Mouse (Mus musculus) T-helper 17 cell (primary cell): ENCODE data around the gene Slc8a1.

Experiments used
- in situ Hi-C, 2 experiments: fragments of 300-600 bp; cut with MboI, MseI; formaldehyde crosslinking; loops; 1 replicate in 1 of 2; 2 replicates in 1 of 2; pipeline ENCODE4 v1.15.1; 2025; ENCODE audit warnings: high pct_unique_total_duplicates in 2 of 2

Gene Slc8a1

GRCm38 (mm10) chr17:81669816-81670691, 68.1 kb downstream of the Slc8a1 start:
- in situ Hi-C loops: no loop called here

DNA sequence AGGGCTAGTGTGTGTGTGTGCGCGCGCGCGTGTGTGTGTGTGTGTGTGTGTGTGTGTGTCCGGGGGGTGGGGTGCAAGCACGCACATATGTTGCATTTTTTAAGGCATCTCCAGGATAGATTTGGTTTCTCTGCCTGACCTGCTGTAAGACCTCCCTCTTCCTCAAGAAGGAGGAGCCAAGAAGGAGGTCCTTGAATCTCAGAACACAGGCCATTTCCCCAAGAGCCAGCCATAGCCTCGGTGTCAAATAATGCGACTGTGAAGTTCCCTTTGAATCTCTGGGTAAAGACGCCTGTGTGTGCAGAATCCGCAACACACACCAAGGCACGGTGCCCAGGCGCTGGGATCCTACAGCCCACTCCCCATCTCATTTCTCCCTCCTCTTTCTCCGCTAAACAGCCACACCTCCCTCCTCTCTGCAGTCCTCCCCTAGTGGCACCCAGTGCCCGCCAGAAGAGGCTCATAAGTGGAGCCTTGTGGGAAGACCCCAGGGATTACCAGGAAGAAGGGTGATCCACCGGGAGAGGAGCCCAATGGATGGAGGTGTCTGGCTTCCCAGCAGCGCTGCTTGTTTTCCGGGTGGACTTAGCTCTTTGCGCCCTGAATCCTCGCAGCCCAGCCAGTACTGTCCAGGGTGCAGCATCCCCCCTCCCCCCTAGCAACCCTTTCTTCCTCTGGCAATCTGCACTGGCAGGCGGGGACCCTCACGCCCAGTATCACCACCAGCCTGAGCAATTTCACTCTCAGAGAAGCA, 68.9 kb downstream of the Slc8a1 start:
- in situ Hi-C loops: no loop called here

- in situ Hi-C loops: no loop called here
Measured at GRCm38 (mm10) chr17:81668466-81668865, 69.7 kb downstream of the Slc8a1 start.

DNA sequence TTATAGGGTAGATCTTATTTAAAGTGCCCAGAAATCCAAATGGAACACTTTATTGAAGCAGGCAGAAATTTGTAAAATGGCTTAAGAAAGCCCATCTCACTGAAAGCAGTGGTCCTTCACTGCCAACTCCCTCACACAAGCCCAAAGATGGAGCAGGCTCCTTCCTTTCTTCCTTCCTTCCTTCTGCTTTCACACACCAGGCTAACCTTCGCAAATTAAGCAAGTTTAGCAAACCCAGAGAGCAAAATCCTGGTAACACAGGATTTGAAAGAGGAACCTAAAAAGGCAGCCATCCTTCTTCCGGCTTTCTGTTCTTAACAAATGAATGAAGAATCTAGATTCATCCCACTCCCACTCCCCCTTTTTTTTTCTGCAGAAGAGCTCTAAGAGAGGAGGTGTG, 70.2 kb downstream of the Slc8a1 start:
- in situ Hi-C loops: no loop called here

DNA sequence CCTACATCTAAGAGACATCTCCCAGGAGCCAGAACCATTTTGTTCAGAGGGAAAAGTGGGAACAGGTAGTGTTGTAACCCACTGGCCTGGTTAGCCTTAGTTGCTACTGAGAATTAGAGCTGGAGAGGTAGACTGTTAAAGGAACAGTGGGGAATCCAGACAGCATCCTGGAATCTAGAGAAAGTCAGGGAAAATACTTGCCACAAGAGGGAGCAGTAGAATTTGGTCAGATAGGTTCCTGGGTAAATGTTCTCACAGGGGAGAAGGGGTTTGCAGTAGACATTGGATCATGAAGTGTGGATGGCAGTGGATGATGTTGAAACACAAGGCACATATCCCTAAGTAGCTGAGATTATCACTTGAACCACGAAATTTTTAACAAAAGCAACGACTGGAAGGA, 71.6 kb downstream of the Slc8a1 start:
- in situ Hi-C loops: no loop called here

DNA sequence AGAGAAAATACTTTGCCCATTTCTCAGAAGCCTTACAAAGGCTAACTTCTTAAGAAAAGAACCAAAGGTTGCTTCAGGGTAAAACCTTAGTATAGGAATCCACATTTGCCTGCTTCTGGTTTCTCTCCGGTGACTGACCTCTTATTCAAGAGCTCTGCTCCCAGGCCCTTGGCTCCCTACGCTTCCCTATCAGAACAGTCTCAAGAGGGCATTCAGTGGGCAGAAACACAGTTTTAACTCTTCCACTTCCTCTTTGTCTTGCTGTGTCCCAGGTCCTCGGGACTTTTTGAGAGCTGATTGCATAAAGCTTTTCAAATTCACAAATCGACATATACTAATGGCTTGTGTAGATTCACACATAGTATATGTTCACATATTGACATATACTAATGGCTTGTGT, 73.3 kb downstream of the Slc8a1 start:
- in situ Hi-C loops: loop anchor here in 1 of 2 experiments (5.0 kb wide), 1 partner anchor 47 kb away; no protein-coding TSS in a partner anchor

DNA sequence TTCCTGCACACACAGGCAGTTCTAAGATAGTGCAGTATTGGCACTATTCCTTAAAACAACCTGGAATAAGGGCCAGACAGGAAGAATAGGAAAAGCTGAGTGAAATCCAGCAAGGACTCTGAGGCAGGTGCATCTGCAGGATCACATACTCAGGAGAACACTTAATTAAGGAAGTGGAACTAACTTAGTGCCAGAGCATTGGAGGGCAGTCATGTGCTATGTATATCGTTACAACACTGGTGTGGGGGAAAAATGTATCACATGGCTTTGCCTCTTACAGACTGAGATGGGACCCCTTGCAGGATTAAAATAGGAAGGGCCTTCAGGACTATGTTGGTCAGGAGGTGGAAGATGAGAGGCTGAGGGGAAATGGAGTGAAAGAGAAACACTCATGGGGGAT, 80.3 kb downstream of the Slc8a1 start:
- in situ Hi-C loops: no loop called here

DNA sequence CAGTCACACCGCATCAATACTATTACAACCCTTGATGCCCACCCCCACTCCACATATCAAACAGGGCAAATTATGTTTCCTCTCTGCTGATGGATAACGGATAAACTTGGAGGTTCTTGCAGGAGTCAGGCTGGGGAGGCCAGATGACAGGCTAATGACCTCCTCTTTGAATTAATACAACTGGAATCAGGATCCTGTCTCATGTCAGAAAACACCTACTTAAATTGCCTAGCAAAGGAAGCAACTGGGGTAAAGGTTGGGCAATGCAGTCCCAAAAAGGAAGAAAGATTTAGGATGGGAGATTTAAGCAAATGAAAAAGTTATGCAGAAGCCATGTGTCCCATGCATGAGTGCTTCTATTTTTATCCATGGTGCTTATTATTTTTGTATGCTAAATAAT, 83.6 kb downstream of the Slc8a1 start:
- in situ Hi-C loops: loop anchor here in 1 of 2 experiments (5.0 kb wide), 1 partner anchor 1293 kb away; no protein-coding TSS in a partner anchor

- in situ Hi-C loops: loop anchor here in 1 of 2 experiments (5.0 kb wide), 1 partner anchor 1294 kb away; no protein-coding TSS in a partner anchor
Measured at GRCm38 (mm10) chr17:81652958-81653357, 85.2 kb downstream of the Slc8a1 start.

DNA sequence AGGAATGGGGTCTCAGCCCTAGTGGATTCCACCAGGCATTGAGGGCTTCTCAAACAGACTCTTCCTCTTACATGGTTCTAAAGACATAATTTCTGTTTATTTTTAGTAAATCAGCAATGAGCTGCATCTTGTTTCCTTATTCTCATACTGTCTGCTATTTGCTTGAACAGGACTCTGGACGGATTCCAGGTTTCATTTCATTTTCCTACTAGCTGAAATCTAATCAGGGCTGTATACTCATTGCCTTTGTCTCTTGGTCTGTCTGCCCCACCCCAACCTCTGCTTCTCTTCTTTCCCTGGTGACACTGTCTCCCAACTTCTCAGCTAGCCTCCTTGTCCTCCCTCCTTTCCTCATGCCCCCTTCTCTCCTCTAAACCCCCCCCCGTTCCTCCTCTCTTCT, 101.4 kb downstream of the Slc8a1 start:
- in situ Hi-C loops: no loop called here

DNA sequence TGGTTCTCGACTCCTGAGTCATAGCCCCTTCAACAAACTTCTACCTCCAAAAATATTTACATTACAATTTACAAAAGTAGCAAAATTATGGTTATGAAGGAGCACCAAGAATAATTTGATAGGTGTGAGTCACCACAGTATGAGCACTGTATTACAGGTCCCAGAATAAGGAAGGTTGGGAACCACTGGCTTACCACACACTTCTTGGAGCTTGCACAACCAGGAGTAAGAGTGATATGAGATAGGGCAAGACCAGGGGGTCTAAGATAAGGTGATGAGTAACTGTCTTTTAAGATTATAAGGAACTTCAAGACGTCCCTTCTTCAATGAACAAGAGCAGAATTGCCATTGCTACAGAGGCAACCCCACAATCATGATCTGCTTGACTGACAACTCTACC, 107.7 kb downstream of the Slc8a1 start:
- in situ Hi-C loops: no loop called here

- in situ Hi-C loops: no loop called here
Measured at GRCm38 (mm10) chr17:81621188-81621644, 117.0 kb downstream of the Slc8a1 start.

GRCm38 (mm10) chr17:81618461-81618860, 119.7 kb downstream of the Slc8a1 start:
- in situ Hi-C loops: no loop called here

DNA sequence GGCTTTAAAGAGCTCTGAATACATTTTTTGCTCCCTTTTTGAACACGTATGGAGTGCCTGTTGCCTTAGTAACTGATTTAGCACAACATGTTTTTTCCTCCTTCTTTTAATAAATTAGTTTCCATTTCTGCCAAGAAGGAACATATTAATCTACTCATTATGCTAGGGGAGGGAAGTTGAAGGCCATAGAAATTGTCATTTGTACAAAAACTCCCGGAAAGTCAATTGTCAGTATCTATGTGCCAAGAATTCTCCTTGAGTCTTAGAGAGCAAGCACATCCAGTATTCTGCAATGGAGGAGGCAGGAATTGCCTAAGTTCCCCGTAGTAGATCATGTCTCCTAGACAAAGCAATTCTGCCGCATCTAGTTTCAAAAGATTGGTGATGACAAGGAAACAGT, 121.9 kb downstream of the Slc8a1 start:
- in situ Hi-C loops: no loop called here

- in situ Hi-C loops: no loop called here
Measured at GRCm38 (mm10) chr17:81615391-81615790, 122.8 kb downstream of the Slc8a1 start.

DNA sequence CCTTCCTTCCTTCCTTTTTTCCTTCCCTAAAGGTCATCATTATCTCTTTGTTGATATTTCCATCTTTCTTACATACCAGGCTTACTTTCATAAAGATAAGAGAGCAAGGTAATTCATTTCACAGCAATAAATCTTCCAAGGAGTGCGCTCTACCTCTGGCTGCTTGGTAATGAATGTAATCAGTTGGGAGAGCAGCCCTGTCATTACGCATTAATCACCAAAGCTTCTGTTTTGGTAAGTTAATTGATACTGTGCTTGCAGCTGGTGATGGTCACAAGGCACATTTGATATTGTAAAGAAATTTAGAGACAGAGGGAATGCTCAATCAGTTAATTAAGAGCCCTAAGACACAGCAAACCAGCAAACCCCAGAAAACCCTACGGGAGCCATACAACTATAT, 130.7 kb downstream of the Slc8a1 start:
- in situ Hi-C loops: no loop called here

GRCm38 (mm10) chr17:81606084-81606483, 132.1 kb downstream of the Slc8a1 start:
- in situ Hi-C loops: no loop called here

DNA sequence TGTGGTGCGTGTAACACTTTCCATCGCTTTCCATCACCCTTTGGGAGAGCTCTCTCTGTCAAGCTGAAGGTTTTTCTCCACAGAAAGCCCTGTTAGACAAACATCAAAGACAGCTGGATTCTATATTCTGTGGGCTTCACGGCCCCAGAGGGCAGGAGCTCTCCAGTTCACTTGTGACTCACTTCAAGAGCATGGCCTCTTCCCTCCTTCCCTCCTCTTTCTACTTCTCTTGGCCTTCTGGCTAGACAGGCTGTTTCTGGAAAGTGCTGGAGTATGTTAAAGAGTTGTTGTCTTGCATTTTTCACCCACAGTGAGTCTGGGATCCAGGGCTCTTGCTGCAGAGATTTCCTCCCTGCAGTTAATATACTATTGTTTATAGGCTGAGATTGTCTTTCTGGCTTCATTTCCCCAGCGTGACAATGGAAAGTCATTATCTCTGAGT, 132.9 kb downstream of the Slc8a1 start:
- in situ Hi-C loops: no loop called here

DNA sequence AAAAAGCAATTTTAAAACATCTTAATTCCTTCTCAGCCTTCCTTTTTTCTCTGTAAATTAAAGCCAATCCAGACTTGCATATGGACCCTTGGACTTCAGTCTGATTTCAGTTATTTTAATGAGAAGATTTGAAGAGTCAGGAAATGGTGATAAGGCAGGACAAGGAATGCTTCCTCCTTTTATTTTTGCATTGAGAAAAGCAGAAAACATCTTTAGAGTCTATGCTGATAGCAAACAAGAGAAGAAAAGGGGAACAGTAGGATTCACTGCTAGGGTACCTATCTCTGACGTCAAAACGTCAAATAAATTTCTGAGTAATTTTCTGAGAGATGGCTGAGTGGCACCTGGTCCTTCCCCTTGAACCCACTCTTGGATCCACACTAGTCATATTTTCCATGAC, 139.1 kb downstream of the Slc8a1 start:
- in situ Hi-C loops: no loop called here

- in situ Hi-C loops: no loop called here
Measured at GRCm38 (mm10) chr17:81589791-81590190, 148.4 kb downstream of the Slc8a1 start.

DNA sequence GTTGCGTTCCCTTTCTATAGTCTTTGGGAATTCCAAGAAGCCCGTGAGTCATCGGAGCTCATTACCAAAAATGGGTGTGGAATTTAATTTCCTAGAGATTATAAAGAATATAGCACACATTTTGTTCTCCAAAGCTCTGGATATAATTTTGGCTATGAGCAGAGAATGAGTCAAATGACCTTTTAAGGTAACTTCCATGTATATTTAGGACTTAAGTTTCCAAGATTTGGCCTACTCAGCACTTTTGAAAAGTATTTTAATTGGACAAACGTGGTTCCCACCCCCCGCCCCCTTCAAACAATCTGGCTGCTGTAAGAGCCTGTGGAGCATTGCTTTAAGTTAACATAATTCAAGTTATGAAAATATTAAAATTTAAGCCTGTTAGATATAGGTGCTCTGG, 151.4 kb downstream of the Slc8a1 start:
- in situ Hi-C loops: no loop called here

DNA sequence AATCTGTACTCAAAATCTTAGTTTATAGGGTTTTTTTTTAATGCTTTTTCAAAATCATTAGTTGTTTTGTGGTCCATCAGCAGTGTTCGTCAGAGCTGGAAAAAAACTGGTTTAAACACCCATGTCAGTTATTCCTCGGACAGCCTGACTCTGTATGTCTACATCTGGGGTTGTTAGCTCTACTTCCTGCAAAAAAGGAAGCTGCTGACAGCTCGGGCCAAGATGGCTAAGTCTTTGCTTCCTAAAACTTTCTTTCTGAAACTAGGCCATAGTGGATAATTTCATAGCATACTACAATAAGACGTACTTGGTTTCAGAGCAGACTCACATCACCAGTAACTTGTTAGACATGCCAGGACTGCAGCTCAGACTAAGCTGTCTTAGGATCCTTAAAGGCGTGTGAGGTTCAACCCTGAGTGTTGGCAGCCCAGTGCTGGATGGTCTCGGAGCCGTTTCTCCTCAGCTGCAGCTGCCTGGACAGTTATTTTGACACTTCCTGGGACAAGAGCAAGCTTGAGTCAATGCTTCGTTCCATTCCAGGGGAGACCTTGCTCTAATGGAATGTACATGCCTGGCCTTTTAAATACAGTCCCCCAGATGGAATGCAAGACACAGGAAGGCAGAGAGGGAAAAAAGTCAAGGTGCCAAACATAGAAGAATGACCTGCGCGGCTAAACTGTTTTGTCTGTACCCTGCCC, 158.3 kb downstream of the Slc8a1 start:
- in situ Hi-C loops: no loop called here
